Mouse (Mus musculus) gonadal fat pad, adult 2 months (tissue): ENCODE measurements around the gene Gm10382. TPM values are rescaled to one million over a fixed set of nuclear protein-coding genes. Genes with fewer than 3 reads are reported as not detected.
"Not testable (repeated sequence)": the region's sequence is repeated elsewhere in the genome, so short reads cannot be mapped to it uniquely, and the experiment has no call there.

Experiments
- DNase-seq: peaks from one replicate; pipeline ENCODE4 v3.0.0-alpha.2; 2012; ENCODE audit warnings: low read depth
- polyA plus RNA-seq: library from polyadenylated mRNA; depleted of rRNA; stranded (reverse); fragments of >200 nt; gene quantifications from 2 replicates; pipeline ENCODE4 v1.2.3, GENCODE M21; 2012

Gene Gm10382
- polyA plus RNA-seq, 1 experiment: 0.34 TPM

DNA sequence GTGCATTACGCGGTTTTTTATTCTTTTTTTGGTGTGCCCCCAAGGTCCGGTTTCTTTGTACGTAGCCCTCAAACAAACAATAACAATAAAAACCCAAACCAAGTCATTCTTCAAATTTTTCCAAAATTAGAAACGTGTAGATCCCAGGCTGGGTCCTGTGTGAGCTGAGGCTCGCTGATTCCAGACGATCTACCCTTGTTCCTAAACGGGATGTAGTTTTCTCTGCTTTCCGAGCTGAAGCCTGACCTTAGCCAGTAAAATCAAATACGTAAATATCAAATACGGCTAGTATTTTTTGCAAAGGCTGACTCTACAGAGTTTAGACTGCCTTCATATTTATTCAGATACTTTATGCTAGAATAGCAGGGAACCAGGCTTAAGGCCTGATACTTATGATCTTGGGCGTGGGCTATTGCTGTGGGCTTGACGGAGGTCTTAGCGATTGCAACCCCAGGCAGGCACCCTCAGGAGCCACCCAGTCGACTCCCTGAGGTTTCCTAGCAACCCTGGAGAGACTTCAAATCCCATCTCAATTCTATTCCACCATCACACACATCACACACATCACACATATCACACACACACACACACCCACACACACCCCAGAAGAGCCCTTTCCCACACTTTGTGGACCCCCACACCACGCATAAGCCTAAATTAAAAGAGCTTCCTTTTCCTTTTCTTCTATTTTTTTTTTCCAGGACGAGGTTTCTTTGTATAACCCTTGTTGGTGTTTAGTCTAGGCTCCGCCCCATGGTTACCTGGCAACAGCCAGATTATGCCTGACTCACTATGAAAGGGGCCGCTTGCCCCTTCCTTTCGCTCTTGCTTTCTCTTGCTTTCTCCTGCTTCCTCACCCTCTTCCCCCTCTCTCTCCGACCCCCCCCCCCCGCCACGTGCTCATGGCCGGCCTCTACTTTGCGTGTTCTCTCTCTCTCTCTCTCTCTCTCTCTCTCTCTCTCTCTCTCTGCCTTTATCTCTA is 4.8 kb downstream of the Gm10382 start:
- DNase-seq: no peak

DNA sequence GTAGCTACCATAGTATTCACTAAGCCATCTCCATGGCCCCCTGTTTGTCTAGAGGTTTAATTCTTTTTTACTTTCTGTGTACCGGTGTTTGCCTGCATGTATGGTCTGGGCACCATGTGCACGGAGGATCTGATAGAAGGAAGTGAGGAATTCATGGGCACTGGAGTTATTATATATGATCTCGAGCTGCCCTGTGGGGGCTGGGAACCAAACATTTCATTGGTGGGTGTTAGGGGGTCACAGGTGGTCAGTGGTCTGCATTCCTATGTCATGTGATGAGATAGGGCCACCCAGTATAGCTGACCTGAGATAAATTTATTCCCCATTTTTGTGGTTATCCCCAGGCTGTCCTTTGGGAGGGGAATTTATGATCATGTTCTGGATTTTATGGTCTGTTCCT is 5.9 kb downstream of the Gm10382 start:
- DNase-seq: no peak

DNA sequence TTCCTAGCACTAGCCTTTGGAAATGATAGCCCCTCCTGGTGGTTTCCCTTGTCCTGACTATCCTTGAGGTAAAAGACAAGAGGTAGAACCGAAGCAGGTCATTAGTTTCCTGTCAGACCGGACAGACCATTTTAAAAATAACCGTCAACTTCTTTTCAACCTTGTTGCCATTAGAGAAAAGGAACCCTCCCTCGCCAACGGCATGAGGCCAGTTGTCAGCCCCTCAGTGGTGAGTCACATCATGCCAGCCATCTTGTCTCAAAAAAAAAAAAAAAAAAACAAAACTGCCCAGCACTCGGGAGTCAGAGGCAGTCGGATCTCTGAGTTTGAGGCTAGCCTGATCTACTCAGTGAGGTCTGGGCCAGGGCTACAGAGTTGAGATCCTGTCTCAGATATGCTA is 11.8 kb downstream of the Gm10382 start:
- DNase-seq: no peak

DNA sequence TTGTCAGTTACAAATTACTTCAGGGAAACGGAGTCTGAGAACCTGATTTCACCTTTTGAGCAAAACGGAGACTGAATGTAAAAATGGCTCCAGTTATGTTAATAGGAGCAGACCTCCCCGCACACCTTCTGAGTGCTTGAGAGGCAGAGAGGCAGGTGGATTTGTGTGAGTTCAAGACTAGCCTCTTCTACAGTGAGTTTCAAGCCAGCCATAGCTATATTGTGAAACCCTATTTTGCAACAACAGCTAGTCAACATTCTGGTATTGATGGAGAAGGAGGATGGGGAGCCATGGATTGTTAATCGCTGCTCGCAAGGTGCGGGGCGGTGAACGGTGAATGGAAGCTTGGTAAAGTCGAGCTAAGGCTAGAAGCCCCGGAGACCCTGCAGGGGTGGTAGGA is 13.4 kb downstream of the Gm10382 start:
- DNase-seq: no peak

DNA sequence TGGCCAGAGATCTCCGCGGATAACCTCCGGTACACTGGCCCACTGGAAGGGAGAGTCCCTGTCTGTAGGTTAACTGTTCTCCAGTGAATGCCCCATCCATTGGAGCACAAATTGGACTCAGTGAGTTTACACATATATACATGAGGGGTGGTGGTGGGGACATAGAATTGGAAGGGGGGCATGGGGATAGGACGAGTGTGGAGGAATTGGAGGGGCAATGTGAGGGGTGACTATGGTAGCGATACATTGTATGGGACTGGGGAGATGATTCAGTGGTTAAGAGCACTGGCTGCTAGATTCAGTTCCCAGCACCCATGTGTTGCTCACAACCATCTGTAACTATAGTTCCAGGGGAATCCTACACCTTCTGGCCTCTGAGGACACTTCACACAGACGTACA is 13.9 kb downstream of the Gm10382 start:
- no peak for DNase-seq

DNA sequence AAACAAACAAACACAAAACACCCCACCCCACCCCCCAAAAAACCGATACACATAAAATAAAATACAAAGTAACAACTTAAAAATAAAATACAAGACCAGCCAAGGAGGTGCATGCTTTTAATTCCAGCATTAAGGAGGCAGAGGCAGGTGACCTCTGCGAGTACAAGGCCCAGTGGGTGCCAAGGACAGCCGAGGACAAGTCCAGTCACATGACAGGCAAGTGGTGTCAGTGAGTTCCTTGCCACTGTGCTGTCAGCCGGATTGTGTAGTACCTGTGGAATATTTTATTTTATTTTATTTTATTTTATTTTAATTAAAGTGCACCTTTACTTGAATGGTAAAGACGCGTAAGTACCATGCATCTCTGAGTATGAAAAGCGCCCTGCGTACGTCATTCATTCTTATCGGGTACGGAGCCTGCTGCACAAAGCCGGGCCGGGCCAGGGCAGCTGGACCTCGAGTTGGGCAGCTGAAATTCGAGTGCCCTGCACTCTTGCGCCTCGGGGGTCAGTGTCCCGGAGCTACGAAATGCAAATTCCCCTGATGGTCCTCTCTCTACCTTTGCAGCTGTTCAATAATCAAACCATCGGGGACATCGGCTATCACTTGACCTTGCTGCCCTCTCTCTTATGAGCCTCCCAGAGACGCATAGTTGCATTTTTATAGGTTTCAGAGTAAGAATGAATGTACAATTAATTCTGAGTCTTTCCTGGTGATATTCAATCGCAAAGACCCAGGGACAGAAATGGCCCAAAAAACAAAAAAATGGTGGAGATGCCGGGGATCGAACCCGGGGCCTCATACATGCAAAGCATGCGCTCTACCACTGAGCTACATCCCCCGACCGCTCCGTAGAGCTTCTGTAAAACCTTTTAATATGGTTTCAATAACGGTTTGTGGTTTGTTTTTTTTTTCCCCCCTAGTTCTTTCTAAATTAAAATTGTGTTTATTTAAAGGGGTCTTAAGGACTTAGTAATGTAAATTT is 14.7 kb downstream of the Gm10382 start:
- DNase-seq: no peak

DNA sequence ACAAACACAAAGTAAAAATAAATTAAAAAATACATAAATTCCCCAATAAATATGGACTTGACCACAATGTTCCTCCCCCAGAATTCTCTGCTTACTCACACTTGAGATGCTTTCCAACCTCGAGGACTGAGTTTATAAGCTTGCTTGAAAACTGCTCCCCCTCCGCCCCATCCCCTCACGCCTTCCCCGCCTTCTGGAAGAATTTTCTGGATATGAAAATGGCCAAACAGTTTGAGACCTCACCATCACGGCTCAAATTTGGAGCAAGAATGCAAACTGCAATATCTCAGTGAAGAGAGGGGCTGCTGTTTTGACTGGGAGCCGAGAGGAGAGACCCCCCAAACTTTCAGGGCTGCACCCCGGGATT is 15.4 kb downstream of the Gm10382 start:
- DNase-seq: no peak

DNA sequence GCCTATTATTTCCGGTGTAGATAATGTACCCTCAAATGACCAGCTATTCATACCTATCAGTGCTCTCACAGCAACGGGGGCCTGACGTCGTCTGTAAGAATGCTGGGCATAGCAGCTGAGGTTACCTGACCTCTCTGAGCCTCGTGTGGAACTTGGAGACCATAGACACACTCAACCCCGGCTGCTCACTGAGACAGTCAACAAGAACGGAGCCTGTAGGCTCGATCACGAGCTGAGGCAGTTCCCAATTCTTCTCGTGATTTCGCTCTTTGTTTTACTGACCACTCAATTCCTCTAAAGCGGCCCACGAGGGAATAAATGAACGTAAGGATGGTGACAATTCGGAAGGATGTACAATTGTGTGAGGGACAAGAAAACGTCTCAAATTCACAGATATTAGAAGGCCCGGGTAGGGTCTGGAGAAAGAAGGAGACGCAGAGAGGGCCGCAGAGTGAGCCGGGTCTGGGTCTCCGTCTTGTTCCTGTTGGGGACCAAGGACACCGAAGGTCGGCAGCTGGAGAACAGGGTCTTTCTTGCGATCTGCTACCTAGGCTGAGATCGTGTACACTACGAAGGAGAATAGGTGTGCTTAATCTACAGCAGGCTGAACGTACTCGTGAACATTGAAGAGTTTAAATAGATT is 15.9 kb downstream of the Gm10382 start:
- no peak for DNase-seq

DNA sequence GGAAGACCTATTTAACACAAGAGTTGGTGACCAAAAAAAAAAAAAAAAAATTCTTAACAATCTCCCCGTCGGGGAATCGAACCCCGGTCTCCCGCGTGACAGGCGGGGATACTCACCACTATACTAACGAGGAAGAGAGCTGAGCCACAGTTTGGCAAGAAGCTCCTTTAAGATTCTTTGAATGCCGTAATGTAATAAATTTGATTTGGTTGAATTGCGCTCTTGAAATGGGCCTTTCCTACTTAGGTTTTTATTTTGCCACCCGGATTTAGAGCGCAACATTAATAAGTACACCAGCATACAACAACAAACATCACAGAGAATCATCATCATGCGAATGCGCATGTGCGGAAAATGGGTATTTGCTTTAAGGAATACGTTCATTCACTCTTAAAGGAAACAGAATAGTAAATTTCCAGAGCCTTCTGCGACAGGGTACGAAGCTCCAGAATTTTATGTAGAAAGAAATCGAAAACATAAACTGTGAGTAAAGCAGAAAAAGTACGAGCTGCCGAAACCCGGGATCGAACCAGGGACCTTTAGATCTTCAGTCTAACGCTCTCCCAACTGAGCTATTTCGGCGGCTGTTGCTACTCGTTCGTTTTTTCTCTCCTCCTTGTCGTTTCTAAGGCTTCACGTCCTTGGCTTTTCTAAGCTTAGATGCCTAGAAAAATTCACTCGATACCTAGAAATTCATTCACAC is 16.6 kb downstream of the Gm10382 start:
- no peak for DNase-seq

DNA sequence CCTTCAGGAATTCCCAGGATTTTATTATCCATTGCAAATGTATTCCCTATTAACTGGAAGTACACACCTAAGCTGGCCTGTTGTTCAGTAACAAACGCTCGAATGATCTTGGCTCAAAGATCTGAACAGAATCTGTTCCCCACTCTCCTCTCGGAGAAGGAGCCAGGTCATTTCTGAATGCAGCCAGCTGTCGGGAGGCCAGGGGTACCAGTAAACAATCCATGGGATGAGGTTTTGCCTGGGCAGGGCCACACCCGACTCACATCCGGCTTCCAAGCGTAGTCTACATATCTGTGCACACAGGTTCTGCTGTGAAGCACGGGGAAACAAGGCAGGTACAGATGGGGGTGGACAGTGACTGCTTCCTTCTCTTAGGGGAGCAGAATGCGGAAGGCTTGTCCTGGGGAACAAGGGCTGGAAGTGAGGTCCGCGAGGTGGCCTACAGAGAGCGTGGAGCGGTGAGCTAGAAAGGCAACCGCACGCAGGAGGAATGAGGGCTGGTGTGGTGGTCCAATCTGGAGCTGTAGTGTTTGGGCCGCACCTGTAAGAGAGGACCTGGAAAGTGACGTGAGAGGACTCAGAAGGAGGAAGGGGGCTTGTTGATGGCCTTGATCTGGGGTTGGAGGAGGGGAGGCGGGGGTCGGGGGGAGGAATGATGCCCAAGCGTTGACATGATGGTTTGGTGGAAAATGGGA is 17.3 kb downstream of the Gm10382 start:
- DNase-seq: no peak

DNA sequence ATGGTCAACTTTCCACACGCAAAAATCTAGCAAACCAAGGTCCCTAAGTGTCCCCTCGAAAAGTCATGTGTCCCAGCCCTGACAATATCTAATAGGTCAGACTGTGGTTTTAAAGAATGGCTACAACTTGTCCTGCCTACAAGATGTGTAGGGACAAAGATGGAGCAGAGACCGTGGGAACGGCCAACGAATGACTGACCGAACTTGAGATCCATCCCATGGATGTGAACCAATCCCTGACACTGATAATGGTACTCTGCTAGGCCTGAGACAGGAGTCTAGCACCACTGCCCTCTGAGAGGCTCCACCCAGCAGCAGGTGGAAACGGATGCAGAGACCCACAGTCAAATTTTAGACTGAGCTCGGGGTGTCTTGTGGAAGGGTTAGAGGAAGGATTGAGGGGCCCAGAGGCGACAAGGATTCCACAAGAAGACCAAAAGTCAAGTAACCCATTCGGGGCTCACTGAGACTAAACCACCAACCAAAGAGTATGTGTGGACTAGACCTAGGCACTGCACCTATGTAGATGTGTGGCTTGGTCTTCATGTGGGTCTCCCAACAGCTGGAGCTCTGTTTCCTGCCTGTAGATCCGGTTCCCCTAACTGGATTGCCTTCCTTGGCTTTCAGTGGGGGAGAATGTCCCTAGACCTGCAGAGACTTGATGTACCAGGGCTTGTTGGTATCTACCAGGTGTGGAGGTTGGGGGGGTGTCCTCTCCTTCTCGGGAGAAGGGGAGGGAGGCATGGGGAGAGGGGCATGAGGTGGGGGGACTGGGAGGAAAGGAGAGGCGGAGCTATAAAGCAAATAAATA is 18.1 kb downstream of the Gm10382 start:
- no peak for DNase-seq

DNA sequence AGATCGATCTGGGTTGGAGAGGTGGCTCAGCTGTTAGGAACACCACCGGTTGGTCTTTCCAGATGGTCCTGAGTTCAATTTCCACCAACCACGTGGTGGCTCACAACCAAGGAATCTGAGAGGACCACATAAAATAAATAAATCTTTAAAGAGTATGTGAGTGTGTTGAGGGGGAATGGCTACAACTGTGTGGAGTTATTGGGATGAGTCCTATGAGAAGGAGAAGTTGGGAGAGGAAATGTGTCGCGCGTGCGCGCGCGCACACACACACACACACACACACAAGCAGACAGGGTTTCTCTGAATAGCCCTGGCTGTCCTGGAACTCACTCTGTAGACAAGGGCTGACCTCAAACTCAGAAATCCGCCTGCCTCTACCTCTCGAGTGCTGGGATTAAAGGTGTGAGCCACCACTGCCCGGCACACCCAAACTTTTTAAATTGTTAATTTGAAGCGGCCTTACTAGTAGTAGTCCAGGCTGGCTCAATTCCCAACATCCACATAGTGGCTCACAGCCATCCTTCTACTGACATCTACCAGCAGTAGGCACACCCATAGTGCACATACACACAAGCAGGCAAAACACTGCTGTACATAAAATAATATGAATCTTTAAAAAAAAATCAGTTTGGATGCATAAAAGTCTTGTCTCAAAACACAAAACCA is 18.9 kb downstream of the Gm10382 start:
- no peak for DNase-seq

DNA sequence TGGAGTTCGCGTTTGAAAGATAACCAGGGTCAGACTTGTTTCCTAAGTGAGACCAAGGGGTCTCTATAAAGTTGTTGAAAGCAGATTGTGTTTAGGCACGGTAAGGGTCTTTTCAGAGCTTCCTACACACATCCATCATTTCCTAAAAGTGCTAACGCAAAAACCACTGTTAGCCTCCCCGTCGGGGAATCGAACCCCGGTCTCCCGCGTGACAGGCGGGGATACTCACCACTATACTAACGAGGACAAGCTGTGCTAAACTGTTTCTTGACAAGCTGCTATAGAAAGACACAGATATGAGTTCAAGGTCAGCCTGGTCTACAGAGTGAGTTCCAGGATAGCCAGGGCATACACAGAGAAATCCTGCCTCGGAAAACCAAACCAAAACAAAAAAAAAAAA is 19.7 kb downstream of the Gm10382 start:
- no peak for DNase-seq

DNA sequence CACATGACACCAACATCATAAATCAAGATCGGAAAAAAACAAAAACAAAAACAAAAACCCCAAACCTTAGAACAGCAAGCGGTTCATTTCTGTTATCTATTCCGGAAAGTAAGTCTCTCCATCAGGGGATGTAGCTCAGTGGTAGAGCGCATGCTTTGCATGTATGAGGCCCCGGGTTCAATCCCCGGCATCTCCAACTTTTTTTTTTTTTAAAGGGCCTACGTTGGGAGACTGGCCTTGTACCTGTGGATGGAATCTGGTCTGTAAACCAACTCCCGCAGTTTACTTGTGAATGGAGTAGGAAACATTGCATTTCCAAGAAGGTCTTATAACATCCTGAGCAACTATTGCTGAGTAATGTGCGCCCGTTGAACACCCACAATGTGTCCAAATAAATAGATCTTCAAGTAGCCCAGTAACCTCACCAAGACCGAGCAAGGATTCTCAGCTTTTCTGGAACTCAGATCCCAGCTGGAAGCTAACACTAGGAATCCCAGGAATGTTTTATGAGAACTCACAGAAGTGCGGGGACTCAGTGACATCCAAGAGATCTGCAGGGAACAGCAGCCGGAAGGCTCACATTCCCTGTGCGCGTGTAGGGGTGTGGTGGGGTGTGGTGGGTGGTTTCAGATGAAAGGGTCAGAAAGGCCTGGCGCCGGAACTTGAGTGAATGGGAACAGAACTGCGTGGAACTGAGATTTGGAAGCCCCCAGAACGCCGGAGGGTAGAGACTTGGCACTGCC is 20.4 kb downstream of the Gm10382 start:
- DNase-seq: no peak

DNA sequence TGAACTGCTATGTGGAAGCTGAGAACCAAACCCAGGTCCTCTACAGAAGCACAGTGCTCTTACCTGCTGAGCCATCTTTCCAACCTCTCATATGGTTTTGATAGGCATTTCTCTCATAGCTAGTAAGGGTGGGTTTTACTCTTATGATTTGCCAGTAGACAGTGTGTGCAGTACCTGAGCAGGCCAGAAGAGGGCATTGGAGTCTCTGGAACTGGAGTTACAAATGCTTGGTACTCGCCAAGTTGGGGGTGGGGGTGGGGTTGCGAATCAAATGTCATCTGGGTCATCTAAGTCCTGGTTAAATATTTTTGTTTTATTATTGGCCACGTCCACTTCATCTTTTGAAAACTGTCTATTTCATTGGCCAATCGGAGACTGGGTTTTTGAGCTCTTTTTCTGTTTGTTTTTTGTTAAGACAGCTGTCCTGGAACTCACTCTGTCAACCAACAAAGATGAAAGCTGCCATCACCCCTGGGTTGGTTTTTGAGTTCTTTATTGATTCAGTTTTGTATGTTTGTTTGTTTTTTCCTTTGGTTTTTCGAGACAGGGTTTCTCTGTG is 22.9 kb downstream of the Gm10382 start:
- DNase-seq: no peak

DNA sequence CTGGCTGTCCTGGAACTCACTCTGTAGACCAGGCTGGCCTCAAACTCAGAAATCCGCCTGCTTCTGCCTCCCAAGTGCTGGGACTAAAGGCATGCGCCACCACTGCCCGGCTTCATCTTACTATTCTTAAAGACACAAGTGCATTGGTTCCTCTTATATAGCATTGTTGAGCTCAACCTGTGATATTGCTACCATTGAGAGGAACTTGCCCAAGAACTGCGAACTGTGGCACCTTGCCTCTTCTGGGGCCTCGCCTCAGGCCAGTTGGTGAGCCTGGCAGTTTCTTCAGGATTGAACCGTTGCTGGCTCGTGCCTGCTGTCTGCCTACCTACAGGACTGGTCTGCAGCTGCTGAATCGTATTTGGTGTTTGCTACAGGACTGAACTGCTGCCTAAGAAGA is 23.4 kb downstream of the Gm10382 start:
- not testable (repeated sequence) for DNase-seq

DNA sequence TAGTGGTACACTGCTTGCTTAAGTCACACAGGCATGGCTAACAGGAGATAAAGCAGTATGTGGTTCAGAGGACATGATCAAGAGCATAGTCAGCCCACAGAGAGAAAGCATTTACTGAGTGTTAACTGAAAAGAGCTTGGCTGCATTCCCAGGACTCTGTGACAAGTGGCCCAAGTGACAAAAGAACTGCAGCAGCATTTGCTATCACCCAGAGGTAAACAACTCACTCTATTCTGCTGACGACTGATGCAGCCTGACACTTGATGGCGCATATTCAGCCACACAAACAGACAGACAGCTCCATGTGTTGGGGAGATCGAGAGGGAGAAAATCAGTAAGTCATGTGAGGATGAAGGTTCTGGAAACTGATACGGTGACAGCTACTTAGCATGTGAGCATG is 24.6 kb downstream of the Gm10382 start:
- no peak for DNase-seq

DNA sequence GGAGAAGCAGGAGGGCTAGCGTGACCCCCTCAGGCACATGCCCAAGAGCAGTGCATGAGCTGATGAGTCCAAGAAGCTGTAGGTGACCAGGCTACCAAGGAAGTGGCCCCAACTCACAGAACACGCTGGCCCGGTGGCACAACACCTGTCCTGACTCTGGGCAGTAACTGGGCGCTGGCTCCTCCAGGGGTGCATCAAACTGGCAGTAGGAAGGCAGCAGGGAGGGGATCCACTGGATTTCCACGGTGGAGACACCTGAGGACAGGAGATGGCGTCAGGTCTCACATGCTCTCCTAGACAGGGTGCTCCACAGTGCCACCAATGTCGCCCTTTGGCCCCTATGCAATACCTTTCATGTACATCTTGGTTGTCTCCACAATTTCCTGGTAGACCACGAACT is 27.1 kb downstream of the Gm10382 start:
- DNase-seq: no peak
